Mouse (Mus musculus) lung, embryonic 15.5 days (tissue): ENCODE results near the gene Elavl1. TPM values are rescaled to one million over a fixed set of nuclear protein-coding genes. Genes with fewer than 3 reads are reported as not detected.

Experiments
- ATAC-seq: fragments of 200-750 bp; cut with Nextera tagmentation; 2 replicates; pipeline ENCODE4 v1.8.0; 2017; ENCODE audit warnings: moderate number of reproducible peaks, borderline replicate concordance; ENCODE audit not compliant: low FRiP score, low TSS enrichment; ENCODE audit errors: extremely low read depth
- H3K27ac ChIP-seq: fragments of 300-500 bp; sonication (generic); 2 replicates; pipeline ENCODE4 v1.5.1; 2015; ENCODE audit warnings: moderate library complexity, mild to moderate bottlenecking, inconsistent platforms
- H3K27me3 ChIP-seq: fragments of 300-500 bp; sonication (generic); 2 replicates; pipeline ENCODE4 v1.6.1; 2015; ENCODE audit warnings: inconsistent platforms
- H3K36me3 ChIP-seq: fragments of 300-500 bp; sonication (generic); 2 replicates; pipeline ENCODE4 v1.6.1; 2015; ENCODE audit warnings: inconsistent platforms
- H3K4me1 ChIP-seq: fragments of 300-500 bp; sonication (generic); 2 replicates; pipeline ENCODE4 v1.6.1; 2015; ENCODE audit warnings: inconsistent platforms
- H3K4me2 ChIP-seq: fragments of 300-500 bp; sonication (generic); 2 replicates; pipeline ENCODE4 v1.6.1; 2015; ENCODE audit warnings: inconsistent platforms, mild to moderate bottlenecking, moderate library complexity
- H3K4me3 ChIP-seq: fragments of 300-500 bp; sonication (generic); 2 replicates; pipeline ENCODE4 v1.5.1; 2015; ENCODE audit warnings: mild to moderate bottlenecking, inconsistent platforms
- H3K9ac ChIP-seq: fragments of 300-500 bp; sonication (generic); 2 replicates; pipeline ENCODE4 v1.6.1; 2015; ENCODE audit warnings: inconsistent platforms
- H3K9me3 ChIP-seq: fragments of 300-500 bp; sonication (generic); 2 replicates; pipeline ENCODE4 v1.6.1; 2016; ENCODE audit warnings: inconsistent platforms
- WGBS: fragments of 180-500 bp; shearing (Covaris S2); methylation state at CpG from one replicate; pipeline ENCODE4 v1.1.7; 2015; 5-methylcytosine and 5-hydroxymethylcytosine counted together
- polyA plus RNA-seq: library from polyadenylated mRNA; unstranded; fragments of >200 nt; fragmentation: Nextera tagmentation; extraction: Ambion mirVana; gene quantifications from 2 replicates; pipeline ENCODE4 v1.2.1, GENCODE M21; 2015

Gene Elavl1
- polyA plus RNA-seq, 1 experiment from 2014 or later = 270 TPM

GRCm38 (mm10) chr8:4350618-4351017, 25.4 kb upstream of the Elavl1 start:
- Histone ChIP-seq H3K9ac (no peak overlapping the region), H3K4me3 (no peak overlapping the region), H3K4me1 (0 out of 2 replicates have a peak, but pooled peaks cover 4% of the 10 kb centered on the region), H3K9me3 (no peaks in the 10 kb centered on the region), H3K27me3 (no peaks in the 10 kb centered on the region), H3K27ac (no peak overlapping the region), H3K4me2 (no peak overlapping the region), H3K36me3 (no peaks in the 10 kb centered on the region)
- 85% methylated on average over 3 of the region's 3 CpGs for WGBS
- no peak for ATAC-seq

GRCm38 (mm10) chr8:4349335-4349734, 24.1 kb upstream of the Elavl1 start:
- H3K4me3 ChIP-seq = no peak overlapping the region
- no peaks in the 10 kb centered on the region for H3K36me3 ChIP-seq
- H3K9me3 ChIP-seq = no peaks in the 10 kb centered on the region
- no peak for ATAC-seq
- WGBS = 53% methylated on average over 1 of the region's 1 CpGs
- H3K4me1 ChIP-seq = 0 out of 2 replicates have a peak, but pooled peaks cover 4% of the 10 kb centered on the region
- H3K27me3 ChIP-seq = no peaks in the 10 kb centered on the region
- no peak overlapping the region for H3K27ac ChIP-seq
- no peak overlapping the region for H3K9ac ChIP-seq
- no peak overlapping the region for H3K4me2 ChIP-seq

GRCm38 (mm10) chr8:4348275-4348674, 23.1 kb upstream of the Elavl1 start:
- Histone ChIP-seq H3K4me3 (no peak overlapping the region), H3K36me3 (no peaks in the 10 kb centered on the region), H3K27me3 (no peaks in the 10 kb centered on the region), H3K9ac (no peak overlapping the region), H3K4me2 (no peak overlapping the region), H3K27ac (no peak overlapping the region), H3K4me1 (0 out of 2 replicates have a peak, but pooled peaks cover 4% of the 10 kb centered on the region), H3K9me3 (no peaks in the 10 kb centered on the region)
- ATAC-seq = no peak
- WGBS = 38% methylated on average over 12 of the region's 12 CpGs

GRCm38 (mm10) chr8:4347661-4348060, 22.4 kb upstream of the Elavl1 start:
- H3K4me2 ChIP-seq = no peak overlapping the region
- no peaks in the 10 kb centered on the region for H3K9me3 ChIP-seq
- ATAC-seq = no peak
- H3K36me3 ChIP-seq = no peaks in the 10 kb centered on the region
- H3K27ac ChIP-seq = no peak overlapping the region
- no peaks in the 10 kb centered on the region for H3K27me3 ChIP-seq
- WGBS = 53% methylated on average over 7 of the region's 7 CpGs
- H3K4me3 ChIP-seq = no peak overlapping the region
- H3K4me1 ChIP-seq = 0 out of 2 replicates have a peak, but pooled peaks cover 4% of the 10 kb centered on the region
- no peak overlapping the region for H3K9ac ChIP-seq

GRCm38 (mm10) chr8:4340207-4340606, 15.0 kb upstream of the Elavl1 start:
- no peak for ATAC-seq
- 89% methylated on average over 3 of the region's 3 CpGs for WGBS
- no peaks in the 10 kb centered on the region for H3K27me3 ChIP-seq

GRCm38 (mm10) chr8:4335678-4336077, 10.5 kb upstream of the Elavl1 start:
- no peak overlapping the region for H3K4me3 ChIP-seq
- no peak overlapping the region for H3K4me2 ChIP-seq
- H3K9me3 ChIP-seq = no peaks in the 10 kb centered on the region
- no peak overlapping the region for H3K27ac ChIP-seq
- WGBS = 92% methylated on average over 2 of the region's 2 CpGs
- H3K9ac ChIP-seq = no peak overlapping the region
- peaks cover 70% of the 10 kb centered on the region for H3K36me3 ChIP-seq
- H3K4me1 ChIP-seq = no peaks in the 10 kb centered on the region
- no peak for ATAC-seq
- no peaks in the 10 kb centered on the region for H3K27me3 ChIP-seq

More at GRCm38 (mm10) chr8:4340207-4340606, 15.0 kb upstream of the Elavl1 start:
- Histone ChIP-seq H3K4me2 (no peak overlapping the region), H3K9me3 (no peaks in the 10 kb centered on the region), H3K4me1 (no peaks in the 10 kb centered on the region), H3K9ac (no peak overlapping the region), H3K27ac (no peak overlapping the region), H3K4me3 (no peak overlapping the region), H3K36me3 (peaks cover 32% of the 10 kb centered on the region)

- no peak overlapping the region for H3K4me2 ChIP-seq
- H3K27me3 ChIP-seq = no peaks in the 10 kb centered on the region
- H3K36me3 ChIP-seq = peaks cover 80% of the 10 kb centered on the region
- no peak overlapping the region for H3K9ac ChIP-seq
- ATAC-seq = no peak
- H3K4me3 ChIP-seq = no peak overlapping the region
- 100% methylated on average over 1 of the region's 1 CpGs for WGBS
- H3K4me1 ChIP-seq = no peaks in the 10 kb centered on the region
- no peaks in the 10 kb centered on the region for H3K9me3 ChIP-seq
- no peak overlapping the region for H3K27ac ChIP-seq
Observed at GRCm38 (mm10) chr8:4333966-4334365, 8.8 kb upstream of the Elavl1 start.

- Histone ChIP-seq H3K9ac (no peak overlapping the region), H3K4me2 (no peak overlapping the region), H3K9me3 (no peaks in the 10 kb centered on the region), H3K27me3 (no peaks in the 10 kb centered on the region), H3K4me3 (no peak overlapping the region), H3K4me1 (peaks cover 11% of the 10 kb centered on the region; the same call in 1 of the 2 replicates), H3K27ac (no peak overlapping the region), H3K36me3 (peaks cover 57% of the 10 kb centered on the region)
- WGBS = 77% methylated on average over 5 of the region's 5 CpGs
- no peak for ATAC-seq
Observed at GRCm38 (mm10) chr8:4329000-4329399, 3.8 kb upstream of the Elavl1 start.

- Histone ChIP-seq H3K9me3 (no peaks in the 10 kb centered on the region), H3K27ac (peak overlapping the region; percentile 92; the same call in 1 of the 2 replicates), H3K4me3 (peak overlapping the region; percentile 91), H3K36me3 (peaks cover 41% of the 10 kb centered on the region), H3K4me2 (peak overlapping the region; percentile 58), H3K9ac (peak overlapping the region; percentile 65), H3K4me1 (peaks cover 34% of the 10 kb centered on the region), H3K27me3 (no peaks in the 10 kb centered on the region)
- WGBS = 29% methylated on average over 7 of the region's 7 CpGs
- no peak for ATAC-seq
Observed at GRCm38 (mm10) chr8:4325751-4326036, 481 bp upstream of the Elavl1 start.

GRCm38 (mm10) chr8:4324525-4324924, 688 bp downstream of the Elavl1 start:
- H3K9ac ChIP-seq = peak overlapping the region; percentile 99
- H3K4me2 ChIP-seq = peak overlapping the region; percentile 79
- no peaks in the 10 kb centered on the region for H3K9me3 ChIP-seq
- no peaks in the 10 kb centered on the region for H3K27me3 ChIP-seq
- H3K27ac ChIP-seq = peak overlapping the region; percentile 92
- peaks cover 37% of the 10 kb centered on the region for H3K4me1 ChIP-seq
- WGBS = under 1% methylated on average over 41 of the region's 42 CpGs
- ATAC-seq = peak; percentile 69
- H3K36me3 ChIP-seq = peaks cover 44% of the 10 kb centered on the region
- H3K4me3 ChIP-seq = peak overlapping the region; percentile 91

- H3K4me3 ChIP-seq = peak overlapping the region; percentile 91
- peak overlapping the region; percentile 99 for H3K9ac ChIP-seq
- no peaks in the 10 kb centered on the region for H3K27me3 ChIP-seq
- H3K36me3 ChIP-seq = peaks cover 38% of the 10 kb centered on the region
- no peak for ATAC-seq
- H3K9me3 ChIP-seq = no peaks in the 10 kb centered on the region
- peak overlapping the region; percentile 79 for H3K4me2 ChIP-seq
- H3K27ac ChIP-seq = no peak overlapping the region
- under 1% methylated on average over 6 of the region's 6 CpGs for WGBS
- peaks cover 37% of the 10 kb centered on the region for H3K4me1 ChIP-seq
Observed at GRCm38 (mm10) chr8:4323917-4324316, 1.3 kb downstream of the Elavl1 start.

GRCm38 (mm10) chr8:4322470-4322869, 2.7 kb downstream of the Elavl1 start:
- WGBS = 19% methylated on average over 2 of the region's 2 CpGs
- Histone ChIP-seq H3K9ac (no peak overlapping the region), H3K4me3 (no peak overlapping the region), H3K27ac (no peak overlapping the region), H3K4me2 (peak overlapping the region; percentile 79), H3K27me3 (no peaks in the 10 kb centered on the region), H3K36me3 (peaks cover 24% of the 10 kb centered on the region), H3K4me1 (peaks cover 37% of the 10 kb centered on the region), H3K9me3 (no peaks in the 10 kb centered on the region)
- ATAC-seq = no peak

GRCm38 (mm10) chr8:4321031-4321430, 4.2 kb downstream of the Elavl1 start:
- Histone ChIP-seq H3K27me3 (no peaks in the 10 kb centered on the region), H3K9ac (no peak overlapping the region), H3K4me2 (no peak overlapping the region), H3K4me1 (peaks cover 32% of the 10 kb centered on the region), H3K4me3 (no peak overlapping the region), H3K9me3 (no peaks in the 10 kb centered on the region), H3K36me3 (peaks cover 24% of the 10 kb centered on the region), H3K27ac (no peak overlapping the region)
- no peak for ATAC-seq
- WGBS = 82% methylated on average over 2 of the region's 2 CpGs
